Mouse (Mus musculus) heart, adult 2 months (tissue): Measurements from ENCODE around the gene Msi2.

Source experiments
- CTCF ChIP-seq: fragments of 200-600 bp; IDR thresholded peaks from 2 replicates; pipeline ENCODE4 v1.8.1; 2022; ENCODE audit warnings: antibody characterized with exemption, mild to moderate bottlenecking, moderate library complexity
- POLR2A ChIP-seq: fragments of 200-500 bp; IDR thresholded peaks from 2 replicates; pipeline ENCODE4 v1.6.1; 2011; ENCODE audit warnings: mild to moderate bottlenecking, low read depth, low read length, control low read depth; ENCODE audit not compliant: insufficient read depth

- TF ChIP-seq POLR2A (no peak), CTCF (no peak)
Measured at GRCm38 (mm10) chr11:88570715-88571202, 147.6 kb downstream of the Msi2 start.
